Mouse (Mus musculus) liver, embryonic 12.5 days (tissue): Measurements from ENCODE around the gene Mul1. TPM values are rescaled to one million over a fixed set of nuclear protein-coding genes. Genes with fewer than 3 reads are reported as not detected.
"Not testable (repeated sequence)": the region's sequence is repeated elsewhere in the genome, so short reads cannot be mapped to it uniquely, and the experiment has no call there.

ENCODE experiments used
- ATAC-seq: fragments of 200-750 bp; cut with Nextera tagmentation; 2 replicates; pipeline ENCODE4 v1.8.0; 2017; ENCODE audit warnings: moderate number of reproducible peaks, mild to moderate bottlenecking, moderate library complexity
- H3K27ac ChIP-seq: fragments of 300-500 bp; sonication (generic); 2 replicates; pipeline ENCODE4 v1.5.1; 2016; ENCODE audit warnings: mild to moderate bottlenecking
- H3K27me3 ChIP-seq: fragments of 300-500 bp; sonication (generic); replicated peaks from 2 replicates; pipeline ENCODE4 v1.6.1; 2016; ENCODE audit warnings: mild to moderate bottlenecking, moderate library complexity
- H3K36me3 ChIP-seq: fragments of 300-500 bp; sonication (generic); 2 replicates; pipeline ENCODE4 v1.6.1; 2016; ENCODE audit warnings: mild to moderate bottlenecking, moderate library complexity
- H3K4me1 ChIP-seq: fragments of 300-500 bp; sonication (generic); 2 replicates; pipeline ENCODE4 v1.6.1; 2016
- H3K4me2 ChIP-seq: fragments of 300-500 bp; sonication (generic); 2 replicates; pipeline ENCODE4 v1.6.1; 2016; ENCODE audit warnings: mild to moderate bottlenecking, moderate library complexity
- H3K4me3 ChIP-seq: fragments of 300-500 bp; sonication (generic); 2 replicates; pipeline ENCODE4 v1.5.1; 2016; ENCODE audit warnings: mild to moderate bottlenecking, moderate library complexity
- H3K9ac ChIP-seq: fragments of 300-500 bp; sonication (generic); 2 replicates; pipeline ENCODE4 v1.6.1; 2016; ENCODE audit warnings: mild to moderate bottlenecking, moderate library complexity
- H3K9me3 ChIP-seq: fragments of 300-500 bp; sonication (generic); replicated peaks from 2 replicates; pipeline ENCODE4 v1.6.1; 2016; ENCODE audit warnings: mild to moderate bottlenecking, moderate library complexity
- WGBS: fragments of 180-500 bp; shearing (Covaris S2); methylation state at CpG from one replicate; pipeline ENCODE4 v1.1.7; 2016; ENCODE audit not compliant: insufficient replicate concordance; 5-methylcytosine and 5-hydroxymethylcytosine counted together
- polyA plus RNA-seq: library from polyadenylated mRNA; unstranded; fragments of >200 nt; fragmentation: Nextera tagmentation; extraction: Ambion mirVana; gene quantifications from 2 replicates; pipeline ENCODE4 v1.2.1, GENCODE M21; 2016

Mul1 gene
- polyA plus RNA-seq, 1 experiment from 2014 or later: 10.2 TPM

DNA sequence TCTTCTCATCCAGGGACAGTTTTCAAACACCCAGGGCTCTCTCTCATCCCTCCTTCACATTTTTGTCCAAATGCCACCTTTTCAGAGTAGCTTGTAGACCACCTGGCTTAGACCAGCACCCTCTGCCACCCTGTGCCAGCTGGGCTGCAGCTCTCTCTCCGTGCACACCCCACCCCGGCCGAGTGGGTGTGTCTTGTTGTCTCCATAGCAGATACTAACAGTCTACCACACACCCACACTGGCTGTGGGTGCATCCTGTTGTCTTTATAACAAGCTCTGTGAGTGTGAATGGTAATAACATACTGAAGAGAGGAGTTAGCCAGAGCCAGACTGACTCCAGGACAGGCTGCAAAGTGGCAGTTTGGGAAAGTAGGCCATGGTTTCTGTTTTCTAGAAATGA is 18.5 kb upstream of the Mul1 start:
- Histone ChIP-seq H3K36me3 (no peaks in the 10 kb centered on the region), H3K27ac (no peak overlapping the region), H3K9me3 (no peaks in the 10 kb centered on the region), H3K4me2 (no peak overlapping the region), H3K4me3 (no peak overlapping the region), H3K4me1 (no peaks in the 10 kb centered on the region), H3K27me3 (peaks cover 76% of the 10 kb centered on the region), H3K9ac (no peak overlapping the region)
- 51% methylated on average over 3 of the region's 3 CpGs for WGBS
- no peak for ATAC-seq

DNA sequence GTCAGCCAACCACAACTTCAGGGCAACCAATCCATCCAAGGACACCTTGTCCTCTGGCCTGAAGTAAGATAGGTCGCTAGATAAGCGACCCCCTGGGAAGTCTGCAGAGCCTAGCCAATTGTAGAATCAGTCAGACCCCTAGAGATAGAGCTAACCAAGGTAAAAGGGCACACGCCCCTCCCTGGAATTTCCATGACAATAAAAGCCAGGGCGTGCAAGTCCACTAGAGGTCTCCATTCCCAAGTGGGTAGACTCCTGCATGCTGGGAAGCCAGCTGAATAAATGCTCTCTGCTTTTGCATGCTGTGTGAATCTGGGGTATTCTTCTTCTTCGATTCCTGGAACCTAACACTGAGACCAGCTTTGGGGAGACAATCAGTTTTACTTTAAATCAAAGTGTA is 18.1 kb upstream of the Mul1 start:
- H3K9ac ChIP-seq: no peak overlapping the region
- no peak for ATAC-seq
- 40% methylated on average over 5 of the region's 5 CpGs for WGBS
- no peaks in the 10 kb centered on the region for H3K4me1 ChIP-seq
- no peak overlapping the region for H3K4me3 ChIP-seq
- H3K27ac ChIP-seq: no peak overlapping the region
- H3K36me3 ChIP-seq: no peaks in the 10 kb centered on the region
- H3K4me2 ChIP-seq: no peak overlapping the region
- peaks cover 76% of the 10 kb centered on the region for H3K27me3 ChIP-seq
- H3K9me3 ChIP-seq: no peaks in the 10 kb centered on the region

GRCm38 (mm10) chr4:138417882-138418281 is 16.6 kb upstream of the Mul1 start:
- H3K27ac ChIP-seq: no peak overlapping the region
- H3K4me2 ChIP-seq: no peak overlapping the region
- H3K27me3 ChIP-seq: peaks cover 67% of the 10 kb centered on the region
- ATAC-seq: no peak
- 64% methylated on average over 4 of the region's 4 CpGs for WGBS
- H3K4me3 ChIP-seq: no peak overlapping the region
- H3K9ac ChIP-seq: no peak overlapping the region
- H3K4me1 ChIP-seq: no peaks in the 10 kb centered on the region
- no peaks in the 10 kb centered on the region for H3K36me3 ChIP-seq
- H3K9me3 ChIP-seq: no peaks in the 10 kb centered on the region

GRCm38 (mm10) chr4:138418340-138418957 is 16.0 kb upstream of the Mul1 start:
- Histone ChIP-seq H3K27ac (no peak overlapping the region), H3K9me3 (no peaks in the 10 kb centered on the region), H3K36me3 (no peaks in the 10 kb centered on the region), H3K27me3 (peaks cover 64% of the 10 kb centered on the region), H3K4me1 (no peaks in the 10 kb centered on the region), H3K4me2 (no peak overlapping the region), H3K4me3 (no peak overlapping the region), H3K9ac (no peak overlapping the region)
- ATAC-seq: no peak
- 40% methylated on average over 11 of the region's 11 CpGs for WGBS

GRCm38 (mm10) chr4:138425028-138425427 is 9.4 kb upstream of the Mul1 start:
- WGBS: 72% methylated on average over 6 of the region's 6 CpGs
- Histone ChIP-seq H3K9me3 (no peaks in the 10 kb centered on the region), H3K9ac (no peak overlapping the region), H3K36me3 (no peaks in the 10 kb centered on the region), H3K4me3 (no peak overlapping the region), H3K27ac (no peak overlapping the region), H3K4me1 (no peaks in the 10 kb centered on the region), H3K4me2 (no peak overlapping the region), H3K27me3 (peaks cover 40% of the 10 kb centered on the region)
- no peak for ATAC-seq

- not testable (repeated sequence) for H3K9ac ChIP-seq, ATAC-seq, H3K27ac ChIP-seq, H3K4me1 ChIP-seq, H3K9me3 ChIP-seq, H3K4me2 ChIP-seq, H3K4me3 ChIP-seq, H3K36me3 ChIP-seq
- H3K27me3 ChIP-seq: peaks cover 35% of the 10 kb centered on the region
- 75% methylated on average over 14 of the region's 14 CpGs for WGBS
These were observed 8.9 kb upstream of the Mul1 start for GRCm38 (mm10) chr4:138425604-138426003.

- 34% methylated on average over 22 of the region's 22 CpGs for WGBS
- Histone ChIP-seq H3K27ac (no peak overlapping the region), H3K36me3 (no peaks in the 10 kb centered on the region), H3K4me3 (0 out of 2 replicates have a peak overlapping the region, but pooled peaks have one; percentile 1), H3K9me3 (no peaks in the 10 kb centered on the region), H3K9ac (no peak overlapping the region), H3K4me1 (no peaks in the 10 kb centered on the region), H3K27me3 (peaks cover 32% of the 10 kb centered on the region), H3K4me2 (peak overlapping the region; percentile 17)
- ATAC-seq: 0 out of 2 replicates have a peak, but pooled peaks have one; percentile 13
These were observed 7.4 kb upstream of the Mul1 start for GRCm38 (mm10) chr4:138426778-138427705.

DNA sequence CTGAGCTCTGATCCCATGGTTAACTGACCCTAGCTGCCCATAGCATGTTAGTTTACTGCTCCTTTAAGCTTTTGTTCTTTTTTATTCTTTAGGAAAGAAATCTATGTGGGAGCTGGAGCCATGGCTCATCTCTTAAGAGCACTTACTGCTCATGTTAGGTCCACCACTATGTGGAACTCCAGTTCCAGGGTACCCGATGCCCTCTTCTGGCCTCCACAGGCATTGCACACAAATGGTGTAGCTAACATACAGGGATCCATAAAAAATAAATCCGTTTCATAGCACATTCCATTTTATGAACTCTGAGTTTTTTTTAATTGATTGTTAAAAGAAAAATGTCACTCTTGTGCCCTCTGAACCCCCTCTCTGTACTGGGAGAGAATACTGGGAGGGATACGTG is 4.7 kb upstream of the Mul1 start:
- Histone ChIP-seq H3K4me1 (peaks cover 7% of the 10 kb centered on the region), H3K4me2 (no peak overlapping the region), H3K4me3 (no peak overlapping the region), H3K27me3 (peaks cover 47% of the 10 kb centered on the region), H3K27ac (no peak overlapping the region), H3K9me3 (no peaks in the 10 kb centered on the region), H3K9ac (no peak overlapping the region), H3K36me3 (no peaks in the 10 kb centered on the region)
- ATAC-seq: no peak
- WGBS: 29% methylated on average over 3 of the region's 3 CpGs

DNA sequence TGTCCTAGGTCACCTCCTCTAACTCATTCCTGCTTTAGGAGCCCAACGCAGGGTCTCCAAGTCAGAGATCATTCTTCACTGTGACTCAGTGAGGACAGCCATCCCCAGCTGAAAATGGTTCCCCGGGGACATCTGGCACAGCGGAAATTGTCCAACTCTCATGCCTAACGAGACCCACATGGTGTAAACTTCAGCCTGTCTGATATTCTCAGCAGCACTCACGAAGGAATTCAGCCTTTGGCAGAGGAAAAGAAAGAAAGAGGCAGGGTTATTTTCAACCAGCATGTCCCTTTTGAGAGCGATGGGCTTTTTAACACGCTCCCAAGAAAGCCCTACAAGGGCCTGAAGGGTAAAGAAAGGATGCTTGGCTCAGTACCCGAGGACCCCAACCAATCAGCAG is 3.1 kb upstream of the Mul1 start:
- H3K4me1 ChIP-seq: peaks cover 22% of the 10 kb centered on the region
- H3K4me3 ChIP-seq: no peak overlapping the region
- H3K9me3 ChIP-seq: no peaks in the 10 kb centered on the region
- no peak overlapping the region for H3K9ac ChIP-seq
- no peak for ATAC-seq
- no peak overlapping the region for H3K27ac ChIP-seq
- peaks cover 47% of the 10 kb centered on the region for H3K27me3 ChIP-seq
- 44% methylated on average over 8 of the region's 8 CpGs for WGBS
- no peak overlapping the region for H3K4me2 ChIP-seq
- peaks cover 4% of the 10 kb centered on the region for H3K36me3 ChIP-seq

DNA sequence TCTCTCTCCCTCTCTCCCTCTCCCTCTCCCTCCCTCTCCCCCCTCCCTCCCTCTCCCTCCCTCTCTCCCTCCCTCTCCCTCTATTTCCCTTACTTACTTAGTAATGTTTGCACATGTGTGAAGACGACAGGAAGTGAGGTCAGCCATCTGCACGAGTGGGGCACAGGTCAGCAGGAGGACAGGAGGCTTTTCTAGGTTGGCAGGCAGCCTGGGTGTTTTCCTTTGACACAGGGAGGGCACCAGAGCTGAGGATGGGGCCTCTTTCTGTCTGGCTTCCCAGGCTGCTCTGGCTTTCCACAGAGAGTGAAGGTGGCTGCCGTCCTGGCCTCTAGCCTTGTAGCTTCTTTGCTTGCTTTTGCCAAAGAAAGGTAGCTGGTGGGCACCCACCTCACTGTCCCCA is 5.6 kb downstream of the Mul1 start:
- H3K27me3 ChIP-seq: peaks cover 4% of the 10 kb centered on the region; the same call in 1 of the 2 replicates
- WGBS: 62% methylated on average over 3 of the region's 3 CpGs
- no peak overlapping the region for H3K4me3 ChIP-seq
- H3K9me3 ChIP-seq: no peaks in the 10 kb centered on the region
- peaks cover 15% of the 10 kb centered on the region for H3K4me1 ChIP-seq
- H3K4me2 ChIP-seq: no peak overlapping the region
- H3K9ac ChIP-seq: no peak overlapping the region
- no peak for ATAC-seq
- peaks cover 61% of the 10 kb centered on the region for H3K36me3 ChIP-seq
- H3K27ac ChIP-seq: no peak overlapping the region

DNA sequence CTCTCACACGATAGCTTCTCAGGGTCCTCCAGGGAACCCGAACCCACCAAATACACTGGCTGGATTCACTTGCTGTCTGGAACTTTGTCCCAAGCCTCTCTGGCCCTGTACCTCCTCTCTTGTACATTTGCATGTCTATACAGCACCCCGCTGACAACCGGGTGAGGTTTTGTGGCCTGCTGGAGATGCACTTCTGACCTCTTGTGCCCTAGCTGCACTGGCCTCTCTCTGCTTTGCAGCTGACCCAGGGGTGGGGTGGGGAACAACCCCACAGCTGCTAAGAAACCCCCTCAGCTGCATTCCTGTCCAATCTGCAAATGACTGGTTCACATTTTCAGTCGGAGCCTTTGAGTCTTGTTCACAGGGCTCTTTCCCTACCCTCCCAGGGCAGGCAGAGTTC is 10.5 kb downstream of the Mul1 start:
- Histone ChIP-seq H3K4me2 (no peak overlapping the region), H3K4me3 (no peak overlapping the region), H3K27me3 (peaks cover 51% of the 10 kb centered on the region), H3K27ac (no peak overlapping the region), H3K9me3 (no peaks in the 10 kb centered on the region), H3K9ac (no peak overlapping the region), H3K4me1 (no peaks in the 10 kb centered on the region), H3K36me3 (peaks cover 21% of the 10 kb centered on the region)
- no peak for ATAC-seq
- 33% methylated on average over 5 of the region's 5 CpGs for WGBS

DNA sequence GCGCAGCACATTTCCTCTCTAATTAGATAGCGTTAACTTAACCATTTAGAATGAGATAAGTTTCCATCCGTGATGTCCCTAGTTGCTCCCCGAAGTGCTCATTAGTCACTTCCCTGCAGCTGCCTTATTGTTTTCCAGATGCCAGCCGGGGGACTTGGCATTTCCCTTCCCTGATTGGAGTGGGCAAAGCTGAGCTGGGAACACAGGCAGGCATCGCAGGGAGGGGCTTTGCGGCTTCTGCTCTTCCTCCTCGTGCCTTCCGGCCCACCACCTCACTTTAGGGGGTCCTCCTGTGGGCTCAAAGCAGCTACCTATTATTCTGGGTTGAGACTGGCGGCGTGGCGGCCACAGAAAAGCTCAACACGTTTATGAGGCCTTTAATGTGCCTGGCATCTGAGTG is 12.5 kb downstream of the Mul1 start:
- Histone ChIP-seq H3K9me3 (no peaks in the 10 kb centered on the region), H3K4me2 (no peak overlapping the region), H3K27me3 (peaks cover 70% of the 10 kb centered on the region), H3K36me3 (peaks cover under 1% of the 10 kb centered on the region; the same call in 1 of the 2 replicates), H3K4me3 (no peak overlapping the region), H3K9ac (no peak overlapping the region), H3K27ac (no peak overlapping the region), H3K4me1 (no peaks in the 10 kb centered on the region)
- no peak for ATAC-seq
- WGBS: 21% methylated on average over 13 of the region's 13 CpGs
